Mouse (Mus musculus) heart, embryonic 11.5 days (tissue): Measurements from ENCODE around the gene Rab43. TPM values are rescaled to one million over a fixed set of nuclear protein-coding genes. Genes with fewer than 3 reads are reported as not detected.

Experiments used
- ATAC-seq: fragments of 200-750 bp; cut with Nextera tagmentation; replicated peaks from 2 replicates; pipeline ENCODE4 v1.8.0; 2017; ENCODE audit warnings: moderate library complexity; ENCODE audit not compliant: insufficient number of reproducible peaks, low FRiP score, low TSS enrichment
- H3K27ac ChIP-seq: fragments of 300-500 bp; sonication (generic); 2 replicates; pipeline ENCODE4 v1.5.1; 2014; ENCODE audit warnings: mild to moderate bottlenecking, low read depth, low read length
- H3K27me3 ChIP-seq: fragments of 300-500 bp; sonication (generic); 2 replicates; pipeline ENCODE4 v1.6.1; 2014; ENCODE audit warnings: mild to moderate bottlenecking, low read length, mixed read lengths; ENCODE audit not compliant: control insufficient read depth, insufficient read depth
- H3K36me3 ChIP-seq: fragments of 300-500 bp; sonication (generic); 2 replicates; pipeline ENCODE4 v1.6.1; 2014; ENCODE audit warnings: mild to moderate bottlenecking, low read length, moderate library complexity, mixed read lengths; ENCODE audit not compliant: control insufficient read depth, insufficient read depth
- H3K4me1 ChIP-seq: fragments of 300-500 bp; sonication (generic); 2 replicates; pipeline ENCODE4 v1.6.1; 2014; ENCODE audit warnings: low read length; ENCODE audit not compliant: control insufficient read depth, insufficient read depth
- H3K4me2 ChIP-seq: fragments of 300-500 bp; sonication (generic); 2 replicates; pipeline ENCODE4 v1.6.1; 2014; ENCODE audit warnings: mild to moderate bottlenecking, moderate library complexity
- H3K4me3 ChIP-seq: fragments of 300-500 bp; sonication (generic); 2 replicates; pipeline ENCODE4 v1.5.1; 2014; ENCODE audit warnings: low read depth, low read length
- H3K9ac ChIP-seq: fragments of 300-500 bp; sonication (generic); 2 replicates; pipeline ENCODE4 v1.6.1; 2014; ENCODE audit warnings: mild to moderate bottlenecking, low read depth, low read length, moderate library complexity
- H3K9me3 ChIP-seq: fragments of 300-500 bp; sonication (generic); replicated peaks from 2 replicates; pipeline ENCODE4 v1.6.1; 2016; ENCODE audit warnings: low read length; ENCODE audit not compliant: control insufficient read depth
- WGBS: fragments of 180-500 bp; shearing (Covaris S2); extraction: QIAGEN DNeasy Blood & Tissue Kit; methylation state at CpG from one replicate; pipeline ENCODE4 v1.1.7; 2014; ENCODE audit not compliant: insufficient replicate concordance; 5-methylcytosine and 5-hydroxymethylcytosine counted together
- polyA plus RNA-seq: library from polyadenylated mRNA; unstranded; fragments of >200 nt; fragmentation: Nextera tagmentation; extraction: Ambion mirVana; gene quantifications from 2 replicates; pipeline ENCODE4 v1.2.1, GENCODE M21; 2014

Gene Rab43
- polyA plus RNA-seq, 1 experiment from 2014 or later, result 6.4 TPM

DNA sequence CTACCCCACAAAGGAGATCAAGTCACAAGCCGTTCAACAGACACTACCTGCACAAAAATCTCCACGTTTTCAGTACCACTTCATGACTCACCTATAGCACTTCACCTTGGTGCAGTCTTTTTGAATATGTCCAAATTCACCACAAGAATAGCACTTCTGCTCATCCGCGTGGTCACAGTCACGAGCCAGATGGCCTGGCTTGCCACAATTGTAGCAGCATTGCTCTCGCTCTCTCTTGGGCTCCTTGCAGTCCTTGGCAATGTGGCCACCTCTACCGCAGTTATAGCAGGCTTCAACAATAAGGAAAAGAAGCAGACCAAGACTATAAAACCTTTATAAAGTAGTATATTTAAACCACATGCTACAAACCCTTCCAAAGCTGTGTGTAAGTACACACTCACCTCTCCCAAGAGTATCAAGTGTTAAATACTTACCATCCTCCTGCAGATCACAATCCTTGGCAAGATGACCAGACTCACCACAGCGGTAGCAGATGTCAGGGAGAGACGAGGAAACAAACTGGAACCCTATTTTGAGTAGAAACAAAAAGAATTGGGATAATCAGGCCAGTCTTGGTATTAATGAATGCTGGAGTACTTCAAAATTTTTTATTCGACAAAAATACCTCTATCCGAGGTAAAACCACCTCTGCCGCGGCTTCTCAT lies 33.2 kb upstream of the Rab43 start:
- Histone ChIP-seq H3K4me2 (no peak overlapping the region), H3K4me1 (peaks cover 16% of the 10 kb centered on the region), H3K4me3 (no peak overlapping the region), H3K9me3 (no peaks in the 10 kb centered on the region), H3K27ac (no peak overlapping the region), H3K27me3 (no peaks in the 10 kb centered on the region), H3K36me3 (peaks cover 36% of the 10 kb centered on the region), H3K9ac (no peak overlapping the region)
- WGBS, result 94% methylated on average over 13 of the region's 13 CpGs
- ATAC-seq, result no peak

GRCm38 (mm10) chr6:87842254-87842653 lies 30.3 kb upstream of the Rab43 start:
- Histone ChIP-seq H3K4me1 (peaks cover 7% of the 10 kb centered on the region; the same call in 1 of the 2 replicates), H3K36me3 (peaks cover 32% of the 10 kb centered on the region), H3K4me2 (no peak overlapping the region), H3K27ac (no peak overlapping the region), H3K9ac (no peak overlapping the region), H3K9me3 (no peaks in the 10 kb centered on the region), H3K4me3 (no peak overlapping the region), H3K27me3 (no peaks in the 10 kb centered on the region)
- no peak for ATAC-seq
- 17% methylated on average over 1 of the region's 1 CpGs for WGBS

- Histone ChIP-seq H3K27ac (no peak overlapping the region), H3K4me1 (0 out of 2 replicates have a peak, but pooled peaks cover 5% of the 10 kb centered on the region), H3K9me3 (no peaks in the 10 kb centered on the region), H3K27me3 (no peaks in the 10 kb centered on the region), H3K9ac (no peak overlapping the region), H3K36me3 (peaks cover 32% of the 10 kb centered on the region), H3K4me3 (no peak overlapping the region), H3K4me2 (no peak overlapping the region)
- ATAC-seq, result no peak
- 81% methylated on average over 8 of the region's 8 CpGs for WGBS
Measured at GRCm38 (mm10) chr6:87841635-87842034, 29.7 kb upstream of the Rab43 start.

- Histone ChIP-seq H3K4me1 (0 out of 2 replicates have a peak, but pooled peaks cover 5% of the 10 kb centered on the region), H3K4me2 (peak overlapping the region; percentile 89), H3K27ac (no peak overlapping the region)
Measured at GRCm38 (mm10) chr6:87839797-87840341, 27.9 kb upstream of the Rab43 start.

GRCm38 (mm10) chr6:87838551-87839197 lies 26.7 kb upstream of the Rab43 start, which contains the start of gene Isy1:
Gene Isy1, minus strand, starts transcription at chr6:87838798.
- Histone ChIP-seq H3K27ac (peak within 1 kb of the TSS; percentile 94), H3K4me1 (0 out of 2 replicates have a peak, but pooled peaks cover 5% of the 10 kb centered on the region), H3K27me3 (no peaks in the 10 kb centered on the region), H3K4me2 (peak within 1 kb of the TSS; percentile 89), H3K9ac (peak within 1 kb of the TSS; percentile 83), H3K4me3 (peak within 1 kb of the TSS; percentile 63), H3K9me3 (no peaks in the 10 kb centered on the region), H3K36me3 (peaks cover 24% of the 10 kb centered on the region)
- peak; percentile 93 for ATAC-seq
- WGBS, result under 1% methylated on average over 46 of the region's 46 CpGs

More at GRCm38 (mm10) chr6:87839797-87840341, 27.9 kb upstream of the Rab43 start:
- Histone ChIP-seq H3K9me3 (no peaks in the 10 kb centered on the region), H3K4me3 (no peak overlapping the region), H3K9ac (no peak overlapping the region), H3K36me3 (peaks cover 31% of the 10 kb centered on the region), H3K27me3 (no peaks in the 10 kb centered on the region)
- no peak for ATAC-seq
- WGBS, result 56% methylated on average over 11 of the region's 11 CpGs

DNA sequence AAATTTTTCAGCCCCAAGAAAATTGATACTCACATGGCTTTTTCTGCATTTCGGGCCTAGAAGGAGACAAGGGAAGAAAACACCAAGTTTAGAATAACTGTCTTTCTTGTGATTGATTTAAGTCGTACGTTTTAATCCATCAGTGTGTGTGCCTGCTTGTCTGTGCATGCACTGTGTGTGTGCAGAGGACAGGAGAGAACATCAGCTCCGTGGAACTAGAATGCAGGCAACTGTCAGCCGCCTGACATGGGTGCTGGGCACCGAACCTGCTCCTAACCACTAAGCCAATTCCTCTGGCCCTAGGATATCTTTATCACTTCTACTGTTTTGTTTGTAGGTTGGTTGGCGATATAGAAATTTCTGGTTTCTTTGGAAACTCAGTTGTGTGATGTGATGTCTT lies 23.7 kb upstream of the Rab43 start, which contains the start of gene Gm45140:
Gene Gm45140 (minus strand): TSS at position 101 of the 400 bp plus-strand sequence.
- Histone ChIP-seq H3K4me1 (0 out of 2 replicates have a peak, but pooled peaks cover 5% of the 10 kb centered on the region), H3K9me3 (no peaks in the 10 kb centered on the region), H3K4me2 (no peak within 1 kb of the TSS), H3K4me3 (no peak within 1 kb of the TSS), H3K36me3 (peaks cover 10% of the 10 kb centered on the region; the same call in 1 of the 2 replicates), H3K27ac (no peak within 1 kb of the TSS), H3K27me3 (no peaks in the 10 kb centered on the region), H3K9ac (no peak within 1 kb of the TSS)
- no peak for ATAC-seq
- 92% methylated on average over 7 of the region's 7 CpGs for WGBS

DNA sequence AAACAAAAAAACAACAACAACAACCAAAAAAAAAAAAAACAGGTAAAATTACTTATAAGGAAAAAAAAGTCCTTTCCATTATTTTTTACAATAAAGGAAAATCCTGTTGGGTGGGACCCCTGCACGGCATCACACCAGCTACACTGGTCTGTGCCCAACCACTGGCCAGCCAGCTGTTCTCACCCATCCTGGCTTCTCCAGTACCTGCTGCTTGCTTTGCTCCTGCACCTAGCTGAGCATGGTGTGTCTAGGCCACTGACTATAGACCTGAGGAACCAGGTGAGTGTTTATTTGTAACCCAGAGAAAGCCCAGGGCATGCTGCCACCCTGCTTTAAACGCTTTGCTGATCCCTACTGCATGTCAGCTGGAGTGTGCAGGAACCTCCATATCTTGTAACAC lies 8.4 kb upstream of the Rab43 start:
- no peak overlapping the region for H3K4me3 ChIP-seq
- peaks cover 32% of the 10 kb centered on the region for H3K36me3 ChIP-seq
- H3K4me2 ChIP-seq, result no peak overlapping the region
- no peak overlapping the region for H3K9ac ChIP-seq
- H3K4me1 ChIP-seq, result no peaks in the 10 kb centered on the region
- WGBS, result 92% methylated on average over 2 of the region's 2 CpGs
- H3K9me3 ChIP-seq, result no peaks in the 10 kb centered on the region
- H3K27ac ChIP-seq, result no peak overlapping the region
- ATAC-seq, result no peak
- H3K27me3 ChIP-seq, result no peaks in the 10 kb centered on the region

DNA sequence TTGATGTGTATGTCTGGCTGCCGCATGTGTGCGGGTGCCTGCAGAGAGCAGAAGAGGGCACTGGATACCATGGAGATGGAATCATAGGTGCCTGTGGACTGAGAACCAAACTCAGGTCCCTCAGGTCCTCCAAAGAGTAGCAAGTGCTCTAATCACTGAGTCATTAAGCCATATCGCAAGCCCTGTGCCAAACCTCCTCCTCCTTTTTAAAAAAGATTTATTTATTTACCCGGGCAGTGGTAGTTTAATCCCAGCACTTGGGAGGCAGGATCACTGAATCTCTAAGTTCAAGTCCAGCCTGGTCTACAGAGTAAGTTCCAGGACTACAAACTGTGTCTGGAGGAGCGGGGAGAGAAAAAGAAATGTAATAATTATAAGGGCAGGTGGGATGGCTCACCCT lies 2.5 kb upstream of the Rab43 start:
- peaks cover 9% of the 10 kb centered on the region for H3K36me3 ChIP-seq
- no peaks in the 10 kb centered on the region for H3K9me3 ChIP-seq
- no peak overlapping the region for H3K4me3 ChIP-seq
- no peak overlapping the region for H3K27ac ChIP-seq
- no peak for ATAC-seq
- H3K9ac ChIP-seq, result no peak overlapping the region
- WGBS, result 85% methylated on average over 5 of the region's 5 CpGs
- no peak overlapping the region for H3K4me2 ChIP-seq
- H3K4me1 ChIP-seq, result peaks cover 8% of the 10 kb centered on the region
- H3K27me3 ChIP-seq, result no peaks in the 10 kb centered on the region
